Mouse (Mus musculus): ENCODE measurements at regions not wholly inside any gene's neighbourhood (a gene's known extent, or its start where the extent isn't known, plus 50 kb on each side); places are given as distances from the start of the nearest gene placed in this dataset.

DNA sequence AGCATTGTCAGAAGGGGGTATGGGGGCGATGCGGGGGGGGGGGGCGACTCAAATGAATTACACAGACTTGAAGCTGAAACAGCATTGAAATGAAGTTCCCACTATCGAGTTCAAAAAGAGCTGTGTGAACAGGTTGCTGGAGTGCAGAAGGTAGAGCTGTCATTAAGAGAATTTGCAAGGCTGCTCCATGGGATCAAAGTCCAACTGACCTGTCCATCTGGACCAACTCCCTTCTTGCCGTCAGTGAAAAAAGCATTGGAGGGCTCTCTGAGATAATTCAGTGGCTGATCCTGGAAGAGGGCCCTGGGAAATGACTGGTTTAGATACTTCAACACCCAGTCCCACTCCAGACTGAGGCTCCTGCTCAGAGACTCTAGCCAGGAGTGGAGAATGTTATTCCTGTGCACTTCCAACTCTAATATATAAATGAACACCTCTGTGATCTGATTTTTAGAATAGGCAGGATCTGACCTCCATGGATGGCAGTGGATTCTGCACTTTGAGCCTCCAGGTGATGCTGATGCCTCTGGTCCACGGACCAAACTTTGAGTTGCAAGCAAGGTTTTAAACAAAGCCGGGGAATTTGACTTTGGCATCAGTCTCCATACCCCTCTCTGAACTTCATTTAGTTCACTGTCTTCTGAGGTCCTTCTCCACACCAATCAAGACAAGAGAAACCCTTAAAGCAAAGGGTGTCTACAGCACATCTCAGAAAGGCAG is 82.6 kb upstream of the Parp11 start:
- no peak for TF ChIP-seq CTCF (IDR thresholded peaks at IDR 0.05; ENCODE audit: extremely low read depth, insufficient read length, insufficient replicate concordance, low read depth, low read length)
- TF ChIP-seq POLR2A (IDR thresholded peaks at IDR 0.05; ENCODE audit: low read depth, low read length): no peak

Measured in small intestine, adult 2 months (tissue).